Mouse (Mus musculus) stomach, embryonic 16.5 days (tissue): ENCODE measurements around the gene Rab42. TPM values are rescaled to one million over a fixed set of nuclear protein-coding genes. Genes with fewer than 3 reads are reported as not detected.

Experiments
- ATAC-seq: fragments of 200-750 bp; cut with Nextera tagmentation; 2 replicates; pipeline ENCODE4 v1.8.0; 2017; ENCODE audit warnings: moderate number of reproducible peaks, moderate TSS enrichment; ENCODE audit not compliant: insufficient read depth, low FRiP score
- H3K27ac ChIP-seq: fragments of 300-500 bp; sonication (generic); 2 replicates; pipeline ENCODE4 v1.5.1; 2014; ENCODE audit warnings: low read length
- H3K27me3 ChIP-seq: fragments of 300-500 bp; sonication (generic); 2 replicates; pipeline ENCODE4 v1.6.1; 2014; ENCODE audit warnings: low read length, control low read depth, mixed read lengths; ENCODE audit not compliant: control insufficient read depth, insufficient read depth
- H3K36me3 ChIP-seq: fragments of 300-500 bp; sonication (generic); 2 replicates; pipeline ENCODE4 v1.6.1; 2014; ENCODE audit warnings: low read length; ENCODE audit not compliant: control insufficient read depth, insufficient read depth
- H3K4me1 ChIP-seq: fragments of 300-500 bp; sonication (generic); 2 replicates; pipeline ENCODE4 v1.6.1; 2014; ENCODE audit warnings: low read length, control low read depth, mixed read lengths; ENCODE audit not compliant: control insufficient read depth, insufficient read depth
- H3K4me2 ChIP-seq: fragments of 300-500 bp; sonication (generic); 2 replicates; pipeline ENCODE4 v1.6.1; 2014; ENCODE audit warnings: low read depth, low read length, mixed read lengths
- H3K4me3 ChIP-seq: fragments of 300-500 bp; sonication (generic); replicated peaks from 2 replicates; pipeline ENCODE4 v1.5.1; 2014; ENCODE audit warnings: mild to moderate bottlenecking, low read length
- H3K9ac ChIP-seq: fragments of 300-500 bp; sonication (generic); 2 replicates; pipeline ENCODE4 v1.6.1; 2014; ENCODE audit warnings: low read length
- H3K9me3 ChIP-seq: fragments of 300-500 bp; sonication (generic); replicated peaks from 2 replicates; pipeline ENCODE4 v1.6.1; 2016; ENCODE audit warnings: low read length, control low read depth; ENCODE audit not compliant: control insufficient read depth
- WGBS: fragments of 180-500 bp; shearing (Covaris S2); extraction: QIAGEN DNeasy Blood & Tissue Kit; methylation state at CpG from one replicate; pipeline ENCODE4 v1.1.7; 2014; 5-methylcytosine and 5-hydroxymethylcytosine counted together
- polyA plus RNA-seq: library from polyadenylated mRNA; unstranded; fragments of >200 nt; fragmentation: Nextera tagmentation; extraction: Ambion mirVana; gene quantifications from 2 replicates; pipeline ENCODE4 v1.2.1, GENCODE M21; 2015

Gene Rab42
- polyA plus RNA-seq, 1 experiment from 2014 or later: 1.5 TPM

DNA sequence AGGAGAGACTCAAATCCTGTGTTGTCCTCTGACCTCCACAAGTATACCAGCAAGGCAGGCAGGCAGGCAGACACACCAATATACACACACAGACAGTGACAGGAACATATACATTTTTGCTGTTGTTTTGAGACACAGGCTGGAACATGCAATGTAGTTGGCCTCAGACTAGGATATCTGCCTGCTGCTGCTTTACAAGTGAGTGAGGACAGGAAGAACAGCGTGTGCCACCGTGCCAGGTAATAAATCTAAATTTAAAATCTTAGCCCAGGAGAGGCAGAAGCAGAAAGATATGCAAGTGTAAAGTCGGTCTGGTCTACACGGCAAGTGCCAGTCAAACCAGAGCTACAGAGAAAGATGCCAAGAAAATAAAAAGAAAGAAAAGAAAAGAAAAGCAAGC lies 43.9 kb downstream of the Rab42 start:
- ATAC-seq: no peak
- peak overlapping the region; percentile 61; the same call in 1 of the 2 replicates for H3K27ac ChIP-seq

GRCm38 (mm10) chr4:132256384-132256783 lies 46.8 kb downstream of the Rab42 start:
- no peak overlapping the region for H3K27ac ChIP-seq
- no peak overlapping the region for H3K9ac ChIP-seq
- peaks cover 13% of the 10 kb centered on the region for H3K4me1 ChIP-seq
- no peak overlapping the region for H3K4me3 ChIP-seq
- no peaks in the 10 kb centered on the region for H3K36me3 ChIP-seq
- no peaks in the 10 kb centered on the region for H3K27me3 ChIP-seq
- 94% methylated on average over 3 of the region's 3 CpGs for WGBS
- H3K9me3 ChIP-seq: no peaks in the 10 kb centered on the region
- no peak overlapping the region for H3K4me2 ChIP-seq
- no peak for ATAC-seq

More for the DNA sequence above, 43.9 kb downstream of the Rab42 start:
- H3K27me3 ChIP-seq: no peaks in the 10 kb centered on the region
- H3K9me3 ChIP-seq: no peaks in the 10 kb centered on the region
- H3K9ac ChIP-seq: peak overlapping the region; percentile 41
- peak overlapping the region; percentile 88; the same call in 1 of the 2 replicates for H3K4me2 ChIP-seq
- 72% methylated on average over 4 of the region's 4 CpGs for WGBS
- 0 out of 2 replicates have a peak overlapping the region, but pooled peaks have one; percentile 85 for H3K4me3 ChIP-seq
- peaks cover 16% of the 10 kb centered on the region for H3K4me1 ChIP-seq
- no peaks in the 10 kb centered on the region for H3K36me3 ChIP-seq

DNA sequence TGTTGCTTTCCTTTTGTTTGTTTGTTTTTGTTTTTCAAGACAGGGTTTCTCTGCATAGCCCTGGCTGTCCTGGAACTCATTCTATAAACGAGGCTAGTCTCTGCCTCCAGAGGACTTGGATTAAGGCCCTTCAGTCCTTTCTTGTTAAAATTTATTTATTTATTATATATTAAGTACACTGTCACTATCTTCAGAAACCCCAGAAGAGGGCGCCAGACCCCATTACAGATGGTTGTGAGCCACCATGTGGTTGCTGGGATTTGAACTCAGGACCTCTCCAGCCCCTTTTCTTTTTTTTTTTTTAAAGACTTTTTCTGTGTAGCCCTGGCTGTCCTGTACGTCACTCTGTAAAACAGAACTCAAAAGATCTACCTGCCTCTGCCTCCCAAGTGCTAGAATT lies 48.2 kb downstream of the Rab42 start:
- 75% methylated on average over 3 of the region's 3 CpGs for WGBS
- no peaks in the 10 kb centered on the region for H3K9me3 ChIP-seq
- H3K36me3 ChIP-seq: no peaks in the 10 kb centered on the region
- no peak overlapping the region for H3K27ac ChIP-seq
- H3K4me1 ChIP-seq: peaks cover 12% of the 10 kb centered on the region
- no peak overlapping the region for H3K9ac ChIP-seq
- H3K27me3 ChIP-seq: no peaks in the 10 kb centered on the region
- no peak overlapping the region for H3K4me3 ChIP-seq
- no peak for ATAC-seq
- no peak overlapping the region for H3K4me2 ChIP-seq

DNA sequence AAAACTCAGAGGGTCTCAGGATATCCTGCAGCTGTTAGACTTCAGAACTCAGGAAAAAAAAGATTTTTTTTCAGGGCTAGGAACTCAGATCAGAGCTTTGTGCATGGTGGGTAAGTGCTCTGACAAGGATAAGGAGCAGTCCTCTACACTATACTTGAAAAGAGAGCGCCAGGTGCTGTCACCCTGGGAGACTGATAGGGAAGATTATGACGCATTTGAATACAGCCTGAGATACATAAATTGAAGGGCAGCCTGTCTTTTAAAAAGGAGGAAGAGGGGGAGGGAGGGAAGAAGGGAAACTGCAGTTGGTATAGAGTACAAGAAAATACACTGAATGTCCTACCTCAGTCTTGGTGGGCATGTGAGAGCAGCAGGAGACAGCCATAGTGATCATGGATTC lies 49.6 kb downstream of the Rab42 start:
- WGBS: 70% methylated on average over 2 of the region's 2 CpGs
- Histone ChIP-seq H3K9ac (no peak overlapping the region), H3K36me3 (0 out of 2 replicates have a peak, but pooled peaks cover 3% of the 10 kb centered on the region), H3K27me3 (no peaks in the 10 kb centered on the region), H3K27ac (0 out of 2 replicates have a peak overlapping the region, but pooled peaks have one; percentile 16), H3K4me2 (no peak overlapping the region), H3K4me3 (no peak overlapping the region), H3K4me1 (no peaks in the 10 kb centered on the region), H3K9me3 (no peaks in the 10 kb centered on the region)
- ATAC-seq: no peak

DNA sequence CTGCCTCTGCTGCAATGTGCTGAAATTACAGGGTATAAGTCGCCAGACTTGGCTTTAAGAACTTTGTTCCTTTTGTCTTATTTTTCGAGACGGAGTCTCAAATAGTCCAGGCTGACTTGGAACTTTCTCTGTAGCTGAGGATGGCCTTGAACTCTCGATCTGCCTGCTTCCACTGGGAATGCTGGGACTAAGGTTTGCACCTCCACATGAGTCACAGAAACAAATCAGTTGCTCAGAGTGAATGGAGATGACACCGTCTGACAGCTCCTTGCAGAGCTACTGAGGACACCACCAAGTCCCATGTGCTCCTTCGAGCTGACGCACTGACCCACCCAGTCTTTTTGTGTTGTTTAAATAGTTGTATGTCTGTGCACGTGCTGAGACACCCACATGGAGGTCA lies 50.1 kb downstream of the Rab42 start:
- Histone ChIP-seq H3K9ac (no peak overlapping the region), H3K27ac (no peak overlapping the region), H3K9me3 (no peaks in the 10 kb centered on the region), H3K4me1 (no peaks in the 10 kb centered on the region), H3K27me3 (no peaks in the 10 kb centered on the region), H3K4me3 (no peak overlapping the region), H3K4me2 (no peak overlapping the region), H3K36me3 (0 out of 2 replicates have a peak, but pooled peaks cover 5% of the 10 kb centered on the region)
- no peak for ATAC-seq
- WGBS: 79% methylated on average over 8 of the region's 8 CpGs

Other genes starting within 250 kb of the Rab42 start
- gene Gm10300, start 228.7 kb downstream of the Rab42 start, polyA plus RNA-seq: 0.05 TPM in 1 of 2 replicates, not detected in the other
- gene Epb41, start 228.1 kb downstream of the Rab42 start, polyA plus RNA-seq: 55.7 and 60.0 TPM in 2 replicates
- 0.17 and 0.30 TPM in 2 replicates for gene Oprd1, start 158.9 kb downstream of the Rab42 start, polyA plus RNA-seq
- gene Ythdf2, start 91.1 kb downstream of the Rab42 start, polyA plus RNA-seq: 75.6 and 84.2 TPM in 2 replicates
- 25.6 and 28.7 TPM in 2 replicates for gene Gmeb1, start 41.8 kb downstream of the Rab42 start, polyA plus RNA-seq
- gene Taf12, start 29.0 kb downstream of the Rab42 start, polyA plus RNA-seq: 35.5 and 42.8 TPM in 2 replicates
- gene Trnau1ap, start 26.2 kb upstream of the Rab42 start, polyA plus RNA-seq: 56.8 and 62.6 TPM in 2 replicates
- 62.6 and 64.0 TPM in 2 replicates for gene Rcc1, start 50.2 kb upstream of the Rab42 start, polyA plus RNA-seq
- 25.9 and 29.9 TPM in 2 replicates for gene Phactr4, start 119.1 kb upstream of the Rab42 start, polyA plus RNA-seq
- 19.5 and 20.0 TPM in 2 replicates for gene Med18, start 160.5 kb upstream of the Rab42 start, polyA plus RNA-seq
- 12.4 and 13.7 TPM in 2 replicates for gene Sesn2, start 207.1 kb upstream of the Rab42 start, polyA plus RNA-seq
- gene Atpif1, start 230.3 kb upstream of the Rab42 start, polyA plus RNA-seq: 1,031 and 1,078 TPM in 2 replicates
- gene Dnajc8, start 232.2 kb upstream of the Rab42 start, polyA plus RNA-seq: 138 and 149 TPM in 2 replicates